Mouse (Mus musculus): ENCODE results near the gene Map3k21. TPM values are rescaled to one million over a fixed set of nuclear protein-coding genes. Genes with fewer than 3 reads are reported as not detected.

Gene Map3k21
- not detected in 2 replicates for polyA plus RNA-seq (2015; fragmentation: Nextera tagmentation; extraction: Ambion mirVana)

GRCm38 (mm10) chr8:125910365-125911228, at the start of gene Map3k21:
Gene Map3k21 (plus strand): TSS chr8:125910450.

DNA sequence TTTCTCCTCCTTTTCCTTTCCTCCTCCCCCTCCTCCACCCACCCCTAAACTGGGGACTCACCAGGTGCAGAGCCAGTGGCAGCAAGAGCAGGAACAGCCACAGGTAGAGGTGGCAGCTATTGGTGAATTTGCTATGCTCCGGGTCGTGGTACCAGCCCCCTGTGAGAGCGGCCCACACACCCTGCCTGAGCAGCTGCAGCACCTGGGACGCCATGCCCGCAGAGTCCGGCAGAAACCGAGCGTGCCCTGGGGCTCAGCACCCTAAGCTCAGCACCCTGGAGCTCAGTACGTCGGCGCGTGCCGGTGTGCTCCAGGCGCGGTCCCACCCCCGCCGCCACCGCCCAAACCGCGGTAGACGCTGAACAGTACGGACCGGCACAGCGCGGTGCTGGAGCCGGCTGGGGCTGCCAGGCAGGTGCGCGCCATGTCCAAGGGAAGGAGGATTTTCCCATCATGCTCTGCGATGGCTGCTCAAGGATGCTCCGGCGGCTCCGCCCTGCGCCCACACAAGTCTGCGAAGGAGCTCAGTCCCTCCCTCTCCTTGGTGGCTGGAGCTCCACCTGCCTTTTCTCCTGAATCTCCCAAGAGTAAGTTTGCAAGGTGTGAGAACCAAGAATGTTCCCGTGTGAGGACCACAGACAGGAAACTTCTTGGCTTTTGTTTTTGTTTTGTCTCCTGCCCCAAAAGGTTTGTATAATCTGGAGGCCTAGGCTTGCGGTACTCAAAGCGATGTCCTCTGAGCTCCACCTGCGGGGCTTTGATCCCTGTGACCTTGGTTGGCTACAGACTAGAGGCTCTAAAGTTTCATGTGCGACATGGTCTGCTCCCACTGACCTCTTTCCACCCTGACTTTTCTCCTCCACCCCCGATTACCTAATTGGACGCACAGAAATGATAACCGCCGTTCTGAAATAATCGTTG, 12.1 kb upstream of the Map3k21 start, which contains the start of gene Pcnx2:
Pcnx2 (minus strand) TSS at position 450 of the 921 bp plus-strand sequence.

GRCm38 (mm10) chr8:125995101-125995986, 85.1 kb downstream of the Map3k21 start, which contains the start of gene Kcnk1:
Gene Kcnk1 (plus strand): TSS chr8:125995170.

Other genes starting within 250 kb of the Map3k21 start
- gene Map10, start 240.6 kb upstream of the Map3k21 start, polyA plus RNA-seq (2015; fragmentation: Nextera tagmentation; extraction: Ambion mirVana) = 3.7 and 3.8 TPM in 2 replicates
- 38.8 and 43.9 TPM in 2 replicates for gene Ntpcr, start 180.5 kb upstream of the Map3k21 start, polyA plus RNA-seq (2015; fragmentation: Nextera tagmentation; extraction: Ambion mirVana)
- 0.63 and 0.76 TPM in 2 replicates for gene Pcnx2, start 12.1 kb upstream of the Map3k21 start, polyA plus RNA-seq (2015; fragmentation: Nextera tagmentation; extraction: Ambion mirVana)
- 1.2 and 2.5 TPM in 2 replicates for gene Kcnk1, start 84.7 kb downstream of the Map3k21 start, polyA plus RNA-seq (2015; fragmentation: Nextera tagmentation; extraction: Ambion mirVana)